Mouse (Mus musculus) heart, postnatal 36 days (tissue): ENCODE measurements around the gene Zfp518a. TPM values are rescaled to one million over a fixed set of nuclear protein-coding genes. Genes with fewer than 3 reads are reported as not detected.

Experiments
- DNase-seq, 2 experiments: peaks; one replicate each; pipeline ENCODE4 v3.0.0; 2021 to 2022
- intact Hi-C: fragments of 180-260 bp; cut with DNase I; formaldehyde crosslinking; loops from one replicate; pipeline ENCODE4 v1.15.1; 2025
- microRNA-seq, 2 experiments: library from miRNA; unstranded; fragments of <30 nt; microRNA quantifications; one replicate each; pipeline ENCODE4 v1.2.0; 2021; ENCODE audit warnings: borderline number of aligned reads in 2 of 2
- total RNA-seq, 2 experiments: library from RNA; stranded (reverse); gene quantifications; 2 replicates each; pipeline ENCODE4 v1.2.3; 2021

Gene Zfp518a
- total RNA-seq, 2 experiments from 2014 or later: 6.7 to 7.9 TPM

GRCm38 (mm10) chr19:40964936-40965850 lies 70.7 kb downstream of the Zfp518a start:
- intact Hi-C loops: no loop called here
- no peak for DNase-seq

Small RNA genes lying within 50 kb of the gene (microRNA-seq; reads per million reads assigned to microRNA genes)
- 0 to 1.4 reads per million in 2 experiments for gene Mir8092

Other genes starting within 250 kb of the Zfp518a start
- gene Cc2d2b, start 146.0 kb upstream of the Zfp518a start, total RNA-seq: not detected
- 1 to 10 TPM; 4.1 to 5.1 TPM for gene Ccnj, start 63.4 kb upstream of the Zfp518a start, total RNA-seq
- gene Blnk, start 99.8 kb downstream of the Zfp518a start, total RNA-seq: 1 to 10 TPM; 1.6 to 2.0 TPM
- not detected for gene Dntt, start 134.6 kb downstream of the Zfp518a start, total RNA-seq
- gene Opalin, start 182.4 kb downstream of the Zfp518a start, total RNA-seq: not detected